Mouse (Mus musculus) neural tube, embryonic 14.5 days (tissue): ENCODE data around the gene Fkbp1b. TPM values are rescaled to one million over a fixed set of nuclear protein-coding genes. Genes with fewer than 3 reads are reported as not detected.
"Not testable (repeated sequence)": the region's sequence is repeated elsewhere in the genome, so short reads cannot be mapped to it uniquely, and the experiment has no call there.

Experiments used
- ATAC-seq: fragments of 200-750 bp; cut with Nextera tagmentation; 2 replicates; pipeline ENCODE4 v1.8.0; 2017; ENCODE audit warnings: low read depth, mild to moderate bottlenecking, moderate TSS enrichment, moderate library complexity
- H3K27ac ChIP-seq: fragments of 300-500 bp; sonication (generic); 2 replicates; pipeline ENCODE4 v1.5.1; 2014; ENCODE audit warnings: low read depth, mild to moderate bottlenecking, control low read depth, low read length, moderate library complexity, mixed read lengths
- H3K27me3 ChIP-seq: fragments of 300-500 bp; sonication (generic); 2 replicates; pipeline ENCODE4 v1.6.1; 2014; ENCODE audit warnings: low read length; ENCODE audit not compliant: control insufficient read depth, insufficient read depth
- H3K36me3 ChIP-seq: fragments of 300-500 bp; sonication (generic); 2 replicates; pipeline ENCODE4 v1.6.1; 2014; ENCODE audit warnings: low read length, mixed read lengths; ENCODE audit not compliant: control insufficient read depth, insufficient read depth
- H3K4me1 ChIP-seq: fragments of 300-500 bp; sonication (generic); 2 replicates; pipeline ENCODE4 v1.6.1; 2014; ENCODE audit warnings: low read length; ENCODE audit not compliant: control insufficient read depth, insufficient read depth
- H3K4me2 ChIP-seq: fragments of 300-500 bp; sonication (generic); 2 replicates; pipeline ENCODE4 v1.6.1; 2014; ENCODE audit warnings: mild to moderate bottlenecking, low read depth, low read length, control low read depth
- H3K4me3 ChIP-seq: fragments of 300-500 bp; sonication (generic); 2 replicates; pipeline ENCODE4 v1.5.1; 2014; ENCODE audit warnings: low read depth, low read length, control low read depth, mixed read lengths
- H3K9ac ChIP-seq: fragments of 300-500 bp; sonication (generic); replicated peaks from 2 replicates; pipeline ENCODE4 v1.6.1; 2014; ENCODE audit warnings: low read depth, mild to moderate bottlenecking, control low read depth, low read length, mixed read lengths
- H3K9me3 ChIP-seq: fragments of 300-500 bp; sonication (generic); 2 replicates; pipeline ENCODE4 v1.6.1; 2016; ENCODE audit warnings: low read length; ENCODE audit not compliant: control insufficient read depth
- WGBS: fragments of 180-500 bp; shearing (Covaris S2); extraction: QIAGEN DNeasy Blood & Tissue Kit; methylation state at CpG from one replicate; pipeline ENCODE4 v1.1.7; 2014; 5-methylcytosine and 5-hydroxymethylcytosine counted together
- polyA plus RNA-seq: library from polyadenylated mRNA; unstranded; fragments of >200 nt; fragmentation: Nextera tagmentation; extraction: Ambion mirVana; gene quantifications from 2 replicates; pipeline ENCODE4 v1.2.1, GENCODE M21; 2014

Gene Fkbp1b
- polyA plus RNA-seq, 1 experiment from 2014 or later = 55.8 TPM

- WGBS = 94% methylated on average over 25 of the region's 25 CpGs
- not testable (repeated sequence) for H3K4me1 ChIP-seq, H3K4me3 ChIP-seq, ATAC-seq, H3K27me3 ChIP-seq, H3K9ac ChIP-seq, H3K27ac ChIP-seq, H3K9me3 ChIP-seq, H3K4me2 ChIP-seq, H3K36me3 ChIP-seq
Observed at GRCm38 (mm10) chr12:4788128-4788527, 53.3 kb downstream of the Fkbp1b start.

DNA sequence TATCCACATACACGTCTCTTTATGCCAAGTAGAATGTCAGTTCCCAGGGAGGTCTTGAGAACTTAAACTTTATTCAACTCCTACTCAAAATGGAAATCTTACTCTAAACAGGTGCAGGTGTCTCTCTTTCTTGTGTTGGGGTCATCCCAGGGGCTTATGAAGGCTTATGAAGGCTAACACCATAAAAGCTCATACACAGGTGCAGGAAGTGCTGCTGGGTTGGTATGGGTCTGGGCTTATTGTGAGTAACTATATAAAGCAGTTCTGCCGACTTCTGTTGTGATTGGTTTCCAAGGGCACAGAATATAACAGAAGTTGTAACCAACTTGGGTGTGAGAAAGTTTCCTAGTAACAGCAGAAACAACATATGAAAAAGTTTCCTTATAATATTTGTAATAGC, 56.9 kb downstream of the Fkbp1b start:
- no peaks in the 10 kb centered on the region for H3K4me1 ChIP-seq
- no peak for ATAC-seq
- no peak overlapping the region for H3K4me2 ChIP-seq
- WGBS = 89% methylated on average over 2 of the region's 2 CpGs
- no peaks in the 10 kb centered on the region for H3K9me3 ChIP-seq
- no peaks in the 10 kb centered on the region for H3K27me3 ChIP-seq
- H3K9ac ChIP-seq = no peak overlapping the region
- no peaks in the 10 kb centered on the region for H3K36me3 ChIP-seq
- H3K27ac ChIP-seq = no peak overlapping the region
- no peak overlapping the region for H3K4me3 ChIP-seq

- Histone ChIP-seq H3K27ac (no peak overlapping the region), H3K36me3 (no peaks in the 10 kb centered on the region), H3K9me3 (no peaks in the 10 kb centered on the region), H3K4me2 (no peak overlapping the region), H3K9ac (no peak overlapping the region), H3K4me1 (no peaks in the 10 kb centered on the region), H3K27me3 (no peaks in the 10 kb centered on the region), H3K4me3 (no peak overlapping the region)
- ATAC-seq = no peak
- 64% methylated on average over 5 of the region's 5 CpGs for WGBS
Observed at GRCm38 (mm10) chr12:4783598-4783997, 57.8 kb downstream of the Fkbp1b start.

Other genes with a start within 250 kb of the Fkbp1b start
- 30.2 and 32.4 TPM in 2 replicates for gene Itsn2, start 249.0 kb downstream of the Fkbp1b start, polyA plus RNA-seq
- not detected in 2 replicates for gene Gm3625, start 248.7 kb downstream of the Fkbp1b start, polyA plus RNA-seq
- 1.2 and 1.7 TPM in 2 replicates for gene Fam228a, start 103.2 kb downstream of the Fkbp1b start, polyA plus RNA-seq
- gene Pfn4, start 72.6 kb downstream of the Fkbp1b start, polyA plus RNA-seq = 14.7 and 17.3 TPM in 2 replicates
- 8.4 and 9.6 TPM in 2 replicates for gene Fam228b, start 72.3 kb downstream of the Fkbp1b start, polyA plus RNA-seq
- gene Sf3b6, start 24.0 kb downstream of the Fkbp1b start, polyA plus RNA-seq = 279 and 312 TPM in 2 replicates
- 13.0 and 13.6 TPM in 2 replicates for gene Wdcp, start 1.7 kb upstream of the Fkbp1b start, polyA plus RNA-seq
- 2.3 and 2.6 TPM in 2 replicates for gene Mfsd2b, start 32.8 kb upstream of the Fkbp1b start, polyA plus RNA-seq
- 45.7 and 47.3 TPM in 2 replicates for gene Ubxn2a, start 66.1 kb upstream of the Fkbp1b start, polyA plus RNA-seq
- 20.4 and 24.2 TPM in 2 replicates for gene Atad2b, start 75.8 kb upstream of the Fkbp1b start, polyA plus RNA-seq